Comparison of ENCODE assay signal across 7 mouse cellular contexts in genomic region chr17:33842966-33843795, GRCm38 (mm10). TPM values are rescaled to one million over a fixed set of nuclear protein-coding genes. Genes with fewer than 3 reads are reported as not detected.
DNase-seq lines count a peak whose midpoint lies in the region; ATAC-seq lines count a peak whose summit lies in the region.

TSS of gene Cd320 (plus strand) at chr17:33843091.

- peaks cover 7% of the 10 kb centered on the region; the same call in 1 of the 2 replicates for H3K36me3 ChIP-seq in intestine, embryonic 15.5 days
- peaks cover 41% of the 10 kb centered on the region for H3K36me3 ChIP-seq in midbrain, embryonic 10.5 days

- WGBS in intestine, embryonic 15.5 days, result under 1% methylated on average over 45 of the region's 45 CpGs
- WGBS in midbrain, embryonic 10.5 days, result under 1% methylated on average over 45 of the region's 45 CpGs

- peak within 1 kb of the TSS; percentile 67 for H3K9ac ChIP-seq in intestine, embryonic 15.5 days

- intact Hi-C loops in gastrocnemius, postnatal 36 days (cut with DNase I), result no loop called here
- intact Hi-C loops in left cerebral cortex, postnatal 25 days (cut with DNase I), result no loop called here

- 0 out of 2 replicates have a peak within 1 kb of the TSS, but pooled peaks have one; percentile 27 for H3K27ac ChIP-seq in intestine, embryonic 15.5 days
- H3K27ac ChIP-seq in midbrain, embryonic 10.5 days (replicated peaks), result peak within 1 kb of the TSS; percentile 88

- peak within 1 kb of the TSS; percentile 78 for H3K4me3 ChIP-seq in intestine, embryonic 15.5 days (replicated peaks)
- peak within 1 kb of the TSS; percentile 68 for H3K4me3 ChIP-seq in midbrain, embryonic 10.5 days

- H3K4me2 ChIP-seq in intestine, embryonic 15.5 days (replicated peaks), result peak within 1 kb of the TSS; percentile 89

- peak; percentile 86 to 90 for DNase-seq in adrenal gland, adult 18-20 months (ENCODE audit: low spot score in 2 of 2)
- peak; percentile 95 for DNase-seq in embryo, embryonic 11 days
- peak; percentile 88 to 92 for DNase-seq in gastrocnemius, postnatal 36 days
- DNase-seq in left cerebral cortex, postnatal 25 days (ENCODE audit: low spot score in 2 of 2), result peak; percentile 92 to 95
- DNase-seq in midbrain, embryonic 10.5 days (ENCODE audit: low spot score), result peak; percentile 91
- peak; percentile 90 for DNase-seq in right cerebral cortex, postnatal 4 days

- H3K27me3 ChIP-seq in intestine, embryonic 15.5 days (replicated peaks), result no peaks in the 10 kb centered on the region
- H3K27me3 ChIP-seq in midbrain, embryonic 10.5 days (ENCODE audit: low read depth, poor library complexity, severe bottlenecking), result no peaks in the 10 kb centered on the region

- H3K9me3 ChIP-seq in intestine, embryonic 15.5 days, result no peaks in the 10 kb centered on the region
- H3K9me3 ChIP-seq in midbrain, embryonic 10.5 days (replicated peaks), result no peaks in the 10 kb centered on the region

- peaks cover 5% of the 10 kb centered on the region; the same call in 1 of the 2 replicates for H3K4me1 ChIP-seq in intestine, embryonic 15.5 days (replicated peaks)
- peaks cover 22% of the 10 kb centered on the region for H3K4me1 ChIP-seq in midbrain, embryonic 10.5 days

- peak; percentile 96 for ATAC-seq in intestine, embryonic 15.5 days

RNA-seq across cellular contexts. Expression of gene Cd320, which starts in this region (rescaled TPM):
- total RNA-seq in adrenal gland, adult 18-20 months (2021), result 10 to 100 TPM; 24.0 to 39.7 TPM
- 10 to 100 TPM; 13.3 to 15.2 TPM for total RNA-seq in gastrocnemius, postnatal 36 days (2021)
- polyA plus RNA-seq in intestine, embryonic 15.5 days (2015; fragmentation: Nextera tagmentation; extraction: Ambion mirVana), result 53.3 and 61.3 TPM in 2 replicates
- 10 to 100 TPM; 28.1 to 28.3 TPM for total RNA-seq in left cerebral cortex, postnatal 25 days (2021)
- 82.0 and 82.4 TPM in 2 replicates for polyA plus RNA-seq in midbrain, embryonic 10.5 days (2016; fragmentation: Nextera tagmentation; extraction: Ambion mirVana)

Comparison
In these comparisons a context has a peak if more than half of its experiments do, and no peak if none do; other contexts are left out.
1. Peak in every context shown above with its lines: DNase-seq, ATAC-seq, H3K4me3 ChIP-seq and H3K27ac ChIP-seq.